Mouse (Mus musculus): Measurements from ENCODE around the gene Tmem119. TPM values are rescaled to one million over a fixed set of nuclear protein-coding genes. Genes with fewer than 3 reads are reported as not detected.
A peak's percentile ranks its signal among the peaks of the same experiment; 100 is the strongest.
"Not testable (repeated sequence)": the region's sequence is repeated elsewhere in the genome, so short reads cannot be mapped to it uniquely, and the experiment has no call there.

Tmem119 gene
- polyA plus RNA-seq, 1 experiment from 2014 or later = 4.5 TPM

DNA sequence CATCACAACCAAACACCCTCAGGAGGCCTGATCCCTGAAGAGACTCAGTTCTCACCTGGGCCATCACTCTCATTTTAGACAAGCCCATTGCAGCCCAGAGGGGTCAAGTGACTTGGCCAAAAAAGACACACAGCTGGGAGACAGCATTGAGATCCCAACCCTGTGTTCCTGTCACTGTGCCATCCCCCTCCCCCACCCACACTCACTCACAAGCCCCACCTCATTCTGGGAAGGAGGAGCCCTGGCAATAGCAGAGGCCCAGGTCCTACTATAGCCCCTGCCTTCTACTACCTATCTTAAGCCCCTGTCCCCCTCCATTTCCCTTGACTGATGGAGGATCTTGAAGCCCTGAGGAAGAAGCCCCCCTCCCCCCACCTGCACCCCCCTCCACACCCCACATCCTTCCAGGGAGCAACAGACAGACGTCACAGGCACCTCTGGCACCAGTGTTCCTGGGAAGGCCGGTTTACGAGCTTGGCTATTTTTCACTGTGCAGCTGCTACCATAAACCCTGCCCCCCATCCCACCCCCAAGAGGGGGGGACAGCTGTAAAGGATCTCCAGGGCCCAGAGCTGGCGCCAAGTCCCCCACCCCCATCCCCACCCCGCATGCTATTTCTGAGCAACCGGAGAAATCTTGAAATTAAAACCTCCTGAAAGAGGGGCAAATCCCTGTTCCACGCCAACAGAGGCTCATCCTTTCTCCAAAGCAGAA, 11.1 kb downstream of the Tmem119 start:
- ATAC-seq (ENCODE audit: low read depth) = no peak
- H3K9ac ChIP-seq (ENCODE audit: low read depth, low read length) = no peak overlapping the region

GRCm38 (mm10) chr5:113788645-113789044, 11.7 kb downstream of the Tmem119 start:
- H3K4me2 ChIP-seq (ENCODE audit: low read depth, low read length) = no peak overlapping the region
- H3K27ac ChIP-seq (ENCODE audit: low read length) = no peak overlapping the region
- 50% methylated on average over 6 of the region's 6 CpGs for WGBS (ENCODE audit: insufficient replicate concordance)

More for the DNA sequence above, 11.1 kb downstream of the Tmem119 start:
- no peak overlapping the region for H3K27ac ChIP-seq (ENCODE audit: low read length)
- H3K36me3 ChIP-seq (ENCODE audit: control insufficient read depth, insufficient read depth) = no peaks in the 10 kb centered on the region
- no peak overlapping the region for H3K4me2 ChIP-seq (ENCODE audit: low read depth, low read length)
- no peaks in the 10 kb centered on the region for H3K9me3 ChIP-seq (replicated peaks; ENCODE audit: control insufficient read depth, low read length)
- 63% methylated on average over 7 of the region's 7 CpGs for WGBS (ENCODE audit: insufficient replicate concordance)
- H3K4me3 ChIP-seq (ENCODE audit: low read depth, low read length) = no peak overlapping the region
- H3K27me3 ChIP-seq (ENCODE audit: control insufficient read depth, insufficient read depth, low read depth, low read length) = no peaks in the 10 kb centered on the region
- peaks cover 15% of the 10 kb centered on the region for H3K4me1 ChIP-seq (ENCODE audit: control insufficient read depth, low read depth, low read length)

GRCm38 (mm10) chr5:113786985-113787384, 13.3 kb downstream of the Tmem119 start:
- Histone ChIP-seq H3K4me3 (ENCODE audit: low read depth, low read length) (no peak overlapping the region), H3K27me3 (ENCODE audit: control insufficient read depth, insufficient read depth, low read depth, low read length) (peaks cover 5% of the 10 kb centered on the region; the same call in 1 of the 2 replicates), H3K9me3 (replicated peaks; ENCODE audit: control insufficient read depth, low read length) (no peaks in the 10 kb centered on the region), H3K4me2 (ENCODE audit: low read depth, low read length) (no peak overlapping the region), H3K4me1 (ENCODE audit: control insufficient read depth, low read depth, low read length) (peaks cover 15% of the 10 kb centered on the region), H3K9ac (ENCODE audit: low read depth, low read length) (no peak overlapping the region), H3K27ac (ENCODE audit: low read length) (no peak overlapping the region), H3K36me3 (ENCODE audit: control insufficient read depth, insufficient read depth) (no peaks in the 10 kb centered on the region)
- 27% methylated on average over 5 of the region's 5 CpGs for WGBS (ENCODE audit: insufficient replicate concordance)
- ATAC-seq (ENCODE audit: low read depth) = no peak

More at GRCm38 (mm10) chr5:113788645-113789044, 11.7 kb downstream of the Tmem119 start:
- Histone ChIP-seq H3K27me3 (ENCODE audit: control insufficient read depth, insufficient read depth, low read depth, low read length) (peaks cover under 1% of the 10 kb centered on the region; the same call in 1 of the 2 replicates), H3K9ac (ENCODE audit: low read depth, low read length) (no peak overlapping the region), H3K36me3 (ENCODE audit: control insufficient read depth, insufficient read depth) (no peaks in the 10 kb centered on the region), H3K9me3 (replicated peaks; ENCODE audit: control insufficient read depth, low read length) (no peaks in the 10 kb centered on the region), H3K4me3 (ENCODE audit: low read depth, low read length) (no peak overlapping the region), H3K4me1 (ENCODE audit: control insufficient read depth, low read depth, low read length) (peaks cover 15% of the 10 kb centered on the region)
- no peak for ATAC-seq (ENCODE audit: low read depth)

DNA sequence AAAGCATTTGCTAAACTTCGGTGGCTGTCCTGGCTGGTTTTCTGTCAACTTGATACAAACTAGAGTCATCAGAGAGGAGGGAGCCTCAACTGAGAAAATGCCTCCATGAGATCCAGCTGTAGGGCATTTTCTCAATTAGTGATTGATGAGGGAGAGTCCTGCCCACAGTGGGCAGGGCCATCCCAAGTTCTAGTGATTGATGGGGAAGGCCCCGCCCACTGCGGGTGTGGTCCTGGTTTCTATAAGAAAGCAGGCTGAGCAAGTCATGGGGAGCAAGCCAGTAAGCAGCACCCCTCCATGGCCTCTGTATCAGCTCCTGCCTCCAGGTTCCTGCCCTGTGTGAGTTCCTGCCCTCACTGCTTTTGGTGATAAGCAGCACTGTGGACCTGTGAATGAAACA, 16.2 kb downstream of the Tmem119 start:
- ATAC-seq (ENCODE audit: low read depth); H3K27me3 ChIP-seq (ENCODE audit: control insufficient read depth, insufficient read depth, low read depth, low read length); H3K27ac ChIP-seq (ENCODE audit: low read length); H3K9me3 ChIP-seq (replicated peaks; ENCODE audit: control insufficient read depth, low read length); H3K9ac ChIP-seq (ENCODE audit: low read depth, low read length); H3K4me1 ChIP-seq (ENCODE audit: control insufficient read depth, low read depth, low read length); H3K4me3 ChIP-seq (ENCODE audit: low read depth, low read length); H3K36me3 ChIP-seq (ENCODE audit: control insufficient read depth, insufficient read depth); H3K4me2 ChIP-seq (ENCODE audit: low read depth, low read length): not testable (repeated sequence)
- 42% methylated on average over 3 of the region's 3 CpGs for WGBS (ENCODE audit: insufficient replicate concordance)

GRCm38 (mm10) chr5:113783581-113784001, 16.7 kb downstream of the Tmem119 start:
- ATAC-seq (ENCODE audit: low read depth) = peak; percentile 51
- WGBS (ENCODE audit: insufficient replicate concordance) = 24% methylated on average over 12 of the region's 12 CpGs
- Histone ChIP-seq H3K4me1 (ENCODE audit: control insufficient read depth, low read depth, low read length) (no peaks in the 10 kb centered on the region), H3K9ac (ENCODE audit: low read depth, low read length) (no peak overlapping the region), H3K4me2 (ENCODE audit: low read depth, low read length) (no peak overlapping the region), H3K36me3 (ENCODE audit: control insufficient read depth, insufficient read depth) (no peaks in the 10 kb centered on the region; the same call in 1 of the 2 replicates), H3K27ac (ENCODE audit: low read length) (no peak overlapping the region), H3K4me3 (ENCODE audit: low read depth, low read length) (no peak overlapping the region), H3K9me3 (replicated peaks; ENCODE audit: control insufficient read depth, low read length) (no peaks in the 10 kb centered on the region), H3K27me3 (ENCODE audit: control insufficient read depth, insufficient read depth, low read depth, low read length) (peaks cover 5% of the 10 kb centered on the region; the same call in 1 of the 2 replicates)

GRCm38 (mm10) chr5:113782624-113783023, 17.7 kb downstream of the Tmem119 start:
- WGBS (ENCODE audit: insufficient replicate concordance) = 79% methylated on average over 7 of the region's 7 CpGs
- Histone ChIP-seq H3K27me3 (ENCODE audit: control insufficient read depth, insufficient read depth, low read depth, low read length) (peaks cover 5% of the 10 kb centered on the region; the same call in 1 of the 2 replicates), H3K9ac (ENCODE audit: low read depth, low read length) (no peak overlapping the region), H3K27ac (ENCODE audit: low read length) (no peak overlapping the region), H3K36me3 (ENCODE audit: control insufficient read depth, insufficient read depth) (no peaks in the 10 kb centered on the region; the same call in 1 of the 2 replicates), H3K4me1 (ENCODE audit: control insufficient read depth, low read depth, low read length) (no peaks in the 10 kb centered on the region), H3K4me3 (ENCODE audit: low read depth, low read length) (no peak overlapping the region), H3K9me3 (replicated peaks; ENCODE audit: control insufficient read depth, low read length) (no peaks in the 10 kb centered on the region), H3K4me2 (ENCODE audit: low read depth, low read length) (no peak overlapping the region)
- ATAC-seq (ENCODE audit: low read depth) = no peak

- Histone ChIP-seq H3K9ac (ENCODE audit: low read depth, low read length) (no peak overlapping the region), H3K4me1 (ENCODE audit: control insufficient read depth, low read depth, low read length) (no peaks in the 10 kb centered on the region), H3K4me3 (ENCODE audit: low read depth, low read length) (no peak overlapping the region), H3K36me3 (ENCODE audit: control insufficient read depth, insufficient read depth) (peaks cover 2% of the 10 kb centered on the region), H3K27ac (ENCODE audit: low read length) (no peak overlapping the region), H3K9me3 (replicated peaks; ENCODE audit: control insufficient read depth, low read length) (no peaks in the 10 kb centered on the region), H3K4me2 (ENCODE audit: low read depth, low read length) (no peak overlapping the region), H3K27me3 (ENCODE audit: control insufficient read depth, insufficient read depth, low read depth, low read length) (peaks cover 5% of the 10 kb centered on the region; the same call in 1 of the 2 replicates)
- ATAC-seq (ENCODE audit: low read depth) = no peak
- WGBS (ENCODE audit: insufficient replicate concordance) = 52% methylated on average over 7 of the region's 7 CpGs
Observed at GRCm38 (mm10) chr5:113781875-113782274, 18.4 kb downstream of the Tmem119 start.

- H3K4me3 ChIP-seq (ENCODE audit: low read depth, low read length) = no peak overlapping the region
- H3K9me3 ChIP-seq (replicated peaks; ENCODE audit: control insufficient read depth, low read length) = no peaks in the 10 kb centered on the region
- ATAC-seq (ENCODE audit: low read depth) = no peak
- WGBS (ENCODE audit: insufficient replicate concordance) = 65% methylated on average over 7 of the region's 7 CpGs
- peaks cover 9% of the 10 kb centered on the region for H3K36me3 ChIP-seq (ENCODE audit: control insufficient read depth, insufficient read depth)
- no peak overlapping the region for H3K4me2 ChIP-seq (ENCODE audit: low read depth, low read length)
- H3K27ac ChIP-seq (ENCODE audit: low read length) = no peak overlapping the region
- peaks cover 5% of the 10 kb centered on the region; the same call in 1 of the 2 replicates for H3K27me3 ChIP-seq (ENCODE audit: control insufficient read depth, insufficient read depth, low read depth, low read length)
- H3K4me1 ChIP-seq (ENCODE audit: control insufficient read depth, low read depth, low read length) = no peaks in the 10 kb centered on the region
- no peak overlapping the region for H3K9ac ChIP-seq (ENCODE audit: low read depth, low read length)
Observed at GRCm38 (mm10) chr5:113781254-113781653, 19.1 kb downstream of the Tmem119 start.

DNA sequence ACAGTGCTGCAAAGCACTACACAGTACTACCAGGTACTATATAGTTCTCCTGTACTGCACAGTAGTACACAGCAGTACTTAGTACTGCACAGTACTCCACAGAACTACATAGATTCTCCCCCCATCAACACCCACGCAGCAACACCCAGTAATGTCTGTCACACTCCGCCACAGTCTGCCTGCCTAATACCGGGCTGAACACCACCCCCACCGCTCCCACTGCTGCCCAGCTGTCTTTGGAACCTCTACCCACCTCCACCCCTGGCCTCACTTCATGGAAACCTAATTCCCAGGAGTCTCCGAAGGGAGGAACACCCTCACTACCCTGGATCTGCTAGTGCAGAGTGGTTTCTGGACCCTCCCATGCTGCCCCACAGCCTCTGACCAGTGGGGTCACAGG, 19.6 kb downstream of the Tmem119 start:
- no peaks in the 10 kb centered on the region for H3K9me3 ChIP-seq (replicated peaks; ENCODE audit: control insufficient read depth, low read length)
- ATAC-seq (ENCODE audit: low read depth) = no peak
- H3K27me3 ChIP-seq (ENCODE audit: control insufficient read depth, insufficient read depth, low read depth, low read length) = peaks cover 5% of the 10 kb centered on the region; the same call in 1 of the 2 replicates
- H3K9ac ChIP-seq (ENCODE audit: low read depth, low read length) = no peak overlapping the region
- WGBS (ENCODE audit: insufficient replicate concordance) = 72% methylated on average over 5 of the region's 5 CpGs
- H3K27ac ChIP-seq (ENCODE audit: low read length) = no peak overlapping the region
- H3K4me3 ChIP-seq (ENCODE audit: low read depth, low read length) = no peak overlapping the region
- no peak overlapping the region for H3K4me2 ChIP-seq (ENCODE audit: low read depth, low read length)
- peaks cover 13% of the 10 kb centered on the region for H3K36me3 ChIP-seq (ENCODE audit: control insufficient read depth, insufficient read depth)
- no peaks in the 10 kb centered on the region; the same call in 1 of the 2 replicates for H3K4me1 ChIP-seq (ENCODE audit: control insufficient read depth, low read depth, low read length)

Data from liver, embryonic 16.5 days (tissue).